Mouse (Mus musculus): ENCODE data around the gene Fam57a.

The Fam57a gene

DNA sequence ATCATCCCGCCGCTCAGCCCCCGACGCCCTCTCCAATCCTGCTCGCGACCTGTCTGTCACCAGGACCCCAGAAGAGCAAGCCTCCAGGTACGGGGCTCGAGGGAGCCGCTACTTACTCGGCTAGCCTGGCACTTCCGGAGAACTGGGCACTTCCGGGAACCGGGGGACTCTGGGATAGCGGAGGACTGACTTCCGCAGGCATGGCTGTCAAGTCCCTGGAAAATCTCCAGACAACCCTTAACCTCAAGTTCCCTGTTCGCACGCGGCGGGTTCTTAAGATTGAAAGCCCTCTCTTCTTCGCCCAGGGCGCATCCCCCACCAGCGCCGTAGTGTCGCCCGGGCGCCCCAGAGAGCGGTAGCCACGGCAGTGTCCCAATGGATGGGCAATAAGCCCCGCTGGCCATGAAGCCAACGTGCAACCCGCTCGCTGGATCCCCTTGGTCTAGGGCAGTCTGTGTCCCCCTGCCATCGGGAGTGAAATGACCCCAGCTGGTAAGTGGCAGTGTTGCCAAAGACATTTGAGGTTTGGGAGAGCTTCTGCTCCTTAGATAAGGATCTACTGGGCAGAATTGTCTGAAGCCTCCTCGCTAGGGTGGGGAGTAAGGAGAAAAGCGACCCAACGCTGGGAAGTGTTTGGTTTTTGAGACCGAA is at the start of gene Fam57a, which contains the start of gene Vps53:
Gene Fam57a (plus strand): TSS at position 177 of the 651 bp plus-strand sequence.
Gene Vps53 (minus strand): TSS at position 153 of the 651 bp plus-strand sequence.
- peak; percentile 93 for DNase-seq (ENCODE audit: low spot score in 2 of 2)

DNA sequence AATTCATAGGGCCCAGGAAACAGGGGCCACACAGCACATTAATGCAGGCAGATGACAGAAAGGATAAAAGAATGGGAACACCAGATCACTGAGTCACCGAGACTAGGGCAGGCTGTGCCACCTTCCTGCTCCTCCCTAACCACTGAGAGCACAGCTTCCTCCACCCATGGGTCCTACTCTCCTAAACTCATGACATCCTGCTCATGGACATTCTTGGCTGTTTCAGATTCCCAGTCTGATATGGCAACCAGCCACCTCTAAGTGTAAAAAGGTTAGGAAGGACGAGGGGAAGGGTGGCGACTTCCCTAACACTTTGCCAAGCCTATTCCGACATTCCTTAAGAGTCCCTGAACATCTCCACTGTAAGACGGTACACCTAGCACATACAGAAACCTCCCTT is 48.6 kb upstream of the Fam57a start:
- DNase-seq (ENCODE audit: low spot score in 2 of 2) = no peak

DNA sequence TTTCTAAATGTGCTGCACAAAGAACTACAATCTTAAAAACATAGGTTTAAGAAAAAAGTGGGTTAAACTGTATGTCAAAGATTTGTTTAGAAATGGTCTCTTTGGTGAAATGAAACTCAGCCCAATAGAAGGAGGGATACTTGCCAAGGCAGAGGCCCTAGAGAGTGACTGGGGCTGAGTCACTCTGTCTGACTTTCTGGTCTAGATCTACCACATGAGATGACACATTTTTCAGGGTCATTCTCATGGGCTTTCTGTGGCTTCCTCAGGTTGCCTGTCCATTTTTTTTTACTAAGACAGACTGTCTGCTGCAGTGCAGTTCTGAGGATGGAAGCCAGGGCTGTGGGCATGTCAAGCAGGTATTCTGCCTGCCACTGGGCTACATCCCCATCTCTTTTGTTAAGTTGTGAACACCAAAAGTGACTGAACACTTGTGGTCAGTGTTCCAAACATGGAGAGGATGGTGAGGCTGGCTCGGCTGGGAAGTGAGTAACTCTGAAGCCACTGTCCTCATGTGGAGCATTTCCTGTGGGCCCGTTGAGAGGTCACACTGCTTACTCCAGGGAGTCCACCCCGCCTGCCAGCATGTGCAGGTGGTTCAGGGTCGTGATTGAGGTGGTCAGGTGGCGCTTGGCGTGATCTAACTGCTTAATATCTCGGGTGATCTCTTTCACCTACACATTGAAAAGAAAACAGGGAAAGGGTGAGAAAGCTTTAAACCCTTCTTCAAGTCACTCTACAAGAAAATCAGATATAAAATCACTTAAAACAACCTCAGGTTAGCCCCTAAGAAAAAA is 43.6 kb upstream of the Fam57a start:
- no peak for DNase-seq (ENCODE audit: low spot score in 2 of 2)

DNA sequence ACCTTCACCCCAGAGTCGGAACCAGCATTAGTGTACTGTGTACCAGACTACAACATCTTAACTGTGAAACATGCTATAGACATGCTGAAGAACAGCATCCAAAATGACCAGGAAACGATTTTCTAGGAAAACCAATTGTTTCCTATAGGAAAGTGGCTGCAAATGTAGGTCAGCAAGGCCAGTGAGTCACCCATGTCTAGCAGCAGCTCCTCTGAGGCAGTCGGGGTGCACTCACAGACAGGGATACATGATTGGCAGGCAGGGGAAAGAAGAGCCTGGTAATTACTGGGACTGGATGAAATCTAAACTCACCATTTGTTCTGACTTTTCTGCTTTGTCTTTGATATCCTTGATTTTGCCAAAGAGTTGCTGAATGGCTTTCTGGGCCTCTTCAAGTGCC is 41.5 kb upstream of the Fam57a start:
- no peak for DNase-seq (ENCODE audit: low spot score in 2 of 2)

DNA sequence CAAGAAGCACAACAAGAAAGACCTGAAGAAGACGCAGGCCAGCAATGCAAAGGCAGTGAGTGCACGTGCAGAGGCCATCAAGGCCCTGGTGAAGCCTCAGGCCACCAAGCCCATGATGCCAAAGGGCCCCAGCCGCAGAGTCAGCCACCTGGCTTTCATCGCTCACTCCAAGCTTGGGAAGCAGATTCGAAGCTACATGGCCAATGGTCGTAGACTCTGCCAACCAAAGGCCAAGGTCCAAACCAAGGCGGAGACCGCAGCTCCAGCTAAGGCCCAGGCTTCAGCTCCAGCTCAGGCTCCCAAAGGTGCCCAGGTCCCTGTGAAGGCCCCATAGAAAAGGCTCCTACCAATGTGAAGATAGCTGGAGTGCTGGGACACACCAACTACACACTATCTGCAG is 35.1 kb upstream of the Fam57a start:
- no peak for DNase-seq (ENCODE audit: low spot score in 2 of 2)

DNA sequence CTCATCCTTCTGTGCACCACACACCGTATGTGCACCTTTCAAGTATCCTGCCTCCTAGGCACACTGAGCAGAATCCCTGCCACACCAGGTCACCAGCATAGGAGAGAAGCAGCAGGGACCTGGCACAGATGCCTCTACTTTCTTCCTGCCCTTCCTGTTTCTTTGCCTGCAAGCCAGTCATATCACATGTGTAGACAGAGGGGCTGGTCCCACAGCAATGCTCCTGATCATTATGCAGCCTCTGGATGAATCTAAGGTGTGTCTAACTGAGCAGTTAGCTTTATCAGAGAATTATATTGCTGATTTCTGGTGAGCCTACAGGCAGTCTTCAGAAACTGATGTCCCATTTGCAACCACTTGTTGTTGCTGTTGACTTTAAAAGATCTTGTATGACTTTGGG is 34.3 kb upstream of the Fam57a start:
- DNase-seq (ENCODE audit: low spot score in 2 of 2) = no peak

DNA sequence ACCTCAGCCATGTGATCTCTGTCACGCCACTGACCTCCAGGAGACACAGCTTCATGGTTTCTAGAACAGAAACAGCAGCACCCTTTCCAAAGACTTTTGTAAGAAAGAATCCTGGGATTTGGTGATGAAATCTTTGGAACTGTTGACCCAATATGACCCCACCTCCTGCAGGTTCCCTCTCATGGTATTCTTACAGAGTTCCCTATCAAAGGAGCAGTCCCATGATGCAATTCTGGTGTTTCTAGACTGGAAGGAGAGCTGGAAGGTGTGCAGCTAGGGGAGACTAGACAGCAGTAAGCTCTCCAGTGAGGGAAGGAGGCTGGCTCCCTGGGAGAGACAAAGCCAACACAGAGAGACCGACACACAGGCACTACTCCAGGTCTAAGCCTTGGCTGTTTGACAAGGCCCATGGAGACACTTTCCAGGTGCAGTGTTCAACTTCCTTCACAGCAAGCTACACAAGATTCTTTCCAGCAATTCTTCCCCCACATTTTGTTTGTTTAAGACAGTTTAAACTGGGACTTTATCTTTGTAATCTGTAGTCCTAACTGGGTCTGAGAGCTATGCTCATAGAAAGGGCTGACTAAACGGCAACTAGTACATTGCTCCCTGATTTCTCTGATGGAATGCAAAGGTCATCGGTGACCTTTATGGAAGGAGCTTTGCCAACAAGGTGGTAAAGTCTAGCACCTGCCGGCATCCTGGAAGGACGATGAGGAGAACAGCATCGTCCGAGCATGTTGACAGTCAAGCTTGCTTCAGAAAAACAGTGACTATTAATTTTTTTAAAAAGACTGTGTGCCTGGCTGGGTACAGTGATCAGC is 33.1 kb upstream of the Fam57a start:
- no peak for DNase-seq (ENCODE audit: low spot score in 2 of 2)

DNA sequence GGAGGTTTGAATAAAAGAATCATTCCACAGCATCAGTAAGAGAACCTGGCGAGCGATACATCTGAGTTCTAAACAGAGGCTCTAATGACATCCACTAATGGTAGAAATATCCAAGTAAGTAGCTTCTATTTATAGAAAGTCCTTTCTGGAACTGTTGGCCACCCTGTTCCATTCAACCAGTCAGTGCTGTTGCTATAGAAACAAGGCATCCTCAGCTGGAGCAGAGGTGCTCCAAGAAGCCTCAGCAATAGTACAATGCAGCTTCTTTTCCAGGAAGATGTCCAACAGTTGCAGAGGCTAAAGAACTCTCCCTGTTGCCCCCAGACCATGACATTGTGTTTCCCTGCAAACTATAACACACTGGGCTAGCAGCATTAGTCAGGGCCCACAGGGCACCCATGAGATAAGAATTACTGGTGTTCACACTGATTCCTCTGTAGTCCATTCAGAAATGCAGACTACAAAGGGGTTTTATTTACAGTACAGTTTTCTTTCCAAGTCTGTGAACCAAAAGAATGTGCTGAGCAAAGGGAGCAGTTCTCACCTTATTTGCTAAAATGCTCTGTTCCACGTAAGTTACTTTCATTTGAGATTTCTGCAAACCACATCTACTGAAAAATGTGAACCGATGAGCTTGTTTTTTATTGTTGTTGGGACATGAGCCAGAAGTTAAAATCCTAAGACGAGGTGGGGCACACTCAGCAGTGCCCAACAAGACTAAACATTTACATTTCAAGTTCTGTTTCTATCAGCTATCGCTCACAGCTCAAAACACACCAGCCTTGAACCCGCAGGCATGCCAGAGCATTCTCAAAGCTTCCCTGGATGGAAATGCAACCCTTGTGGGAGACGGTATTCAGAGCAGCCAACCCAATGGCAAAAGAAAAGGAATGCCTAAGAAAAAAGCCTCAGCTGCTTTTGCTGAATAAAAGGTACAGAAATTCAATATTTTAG is 31.1 kb upstream of the Fam57a start:
- no peak for DNase-seq (ENCODE audit: low spot score in 2 of 2)

DNA sequence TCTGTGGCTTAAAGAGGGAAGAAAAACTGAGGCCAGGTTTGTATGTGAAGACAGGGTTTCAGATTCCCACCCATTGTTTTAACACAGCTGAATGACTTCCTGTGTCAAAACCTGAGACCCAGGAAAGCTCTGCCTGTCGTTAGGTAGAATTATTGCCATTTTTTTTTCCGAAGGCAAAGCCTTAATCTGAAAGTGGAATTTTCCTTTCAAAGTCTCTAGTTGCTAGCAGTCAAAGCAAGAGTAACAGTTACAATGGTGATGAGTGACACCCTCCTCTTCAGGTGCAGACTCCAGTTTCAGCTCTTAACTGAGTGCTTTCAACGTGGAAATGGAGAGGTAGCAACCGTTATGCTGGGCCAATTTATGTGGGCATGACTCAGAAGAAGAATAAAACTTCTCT is 28.5 kb upstream of the Fam57a start:
- DNase-seq (ENCODE audit: low spot score in 2 of 2) = no peak

DNA sequence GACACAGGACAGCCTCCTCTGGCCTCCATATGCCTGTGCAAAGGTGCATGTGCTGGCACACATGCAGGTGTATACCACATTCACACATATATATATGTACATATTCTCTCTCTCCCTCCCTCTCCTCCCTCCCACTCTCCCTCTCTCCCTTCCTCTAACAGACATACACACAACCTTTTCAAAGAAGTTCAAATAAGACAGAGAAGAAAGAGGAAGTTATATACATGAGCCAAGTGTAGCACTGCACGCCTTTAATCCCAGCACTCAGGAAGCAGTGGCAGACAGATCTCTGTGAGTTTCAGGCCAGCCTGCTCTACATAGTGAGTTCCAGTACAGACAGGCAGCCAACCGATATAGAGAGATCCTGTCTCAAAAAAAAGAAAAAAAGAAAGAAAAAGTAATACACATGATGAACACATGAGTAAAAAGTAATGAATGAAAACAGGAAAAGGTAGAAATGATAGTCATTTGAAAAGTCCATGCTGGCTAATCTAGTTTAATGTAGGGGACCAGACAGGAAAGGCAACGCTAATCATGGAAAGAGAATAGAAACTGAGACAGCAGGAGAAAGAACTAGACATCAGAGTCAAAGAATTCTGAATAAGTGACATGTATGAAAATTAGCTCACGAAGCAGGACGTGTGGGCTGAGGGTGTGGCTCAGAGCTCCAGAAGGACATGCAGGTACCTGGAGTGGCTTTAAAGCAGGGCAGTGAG is 26.1 kb upstream of the Fam57a start:
- DNase-seq (ENCODE audit: low spot score in 2 of 2) = no peak

DNA sequence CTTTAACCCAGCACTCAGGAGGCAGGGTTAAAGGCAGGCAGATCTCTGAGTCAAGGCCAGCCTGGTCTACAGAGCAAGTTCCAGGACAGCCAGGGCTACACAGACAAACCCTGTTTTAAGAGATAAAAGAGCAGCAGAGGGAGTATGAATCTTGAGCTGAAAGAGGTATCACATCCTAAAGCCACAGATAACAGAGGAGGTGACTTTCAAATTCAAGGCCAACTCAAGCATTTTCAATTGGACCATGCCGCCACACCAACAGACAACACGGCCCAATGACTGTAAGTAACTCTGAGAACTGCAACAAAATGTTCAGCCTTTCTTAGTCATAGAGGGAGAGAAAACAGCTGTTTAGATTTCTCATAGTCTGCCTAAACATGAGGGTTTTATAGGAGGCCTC is 25.3 kb upstream of the Fam57a start:
- no peak for DNase-seq (ENCODE audit: low spot score in 2 of 2)

DNA sequence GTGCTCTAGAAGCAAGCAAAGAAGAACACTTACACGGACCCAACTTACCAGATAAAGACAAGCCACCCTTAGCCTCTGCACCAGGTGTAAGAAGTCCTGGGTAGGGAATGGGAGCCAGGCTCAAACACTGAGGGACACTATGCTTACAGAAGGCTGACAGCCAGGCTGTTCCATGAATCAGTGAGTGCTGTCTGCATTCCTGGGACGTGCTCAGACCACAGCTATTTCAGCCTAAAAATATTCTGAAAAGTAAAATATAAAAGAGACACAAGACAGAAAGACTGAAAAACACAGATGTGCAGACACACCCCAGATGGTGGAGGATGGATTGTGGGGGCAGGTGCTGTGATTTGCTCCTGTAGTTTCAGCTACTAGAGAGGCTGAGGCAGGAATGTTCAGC is 24.6 kb upstream of the Fam57a start:
- DNase-seq (ENCODE audit: low spot score in 2 of 2) = no peak

DNA sequence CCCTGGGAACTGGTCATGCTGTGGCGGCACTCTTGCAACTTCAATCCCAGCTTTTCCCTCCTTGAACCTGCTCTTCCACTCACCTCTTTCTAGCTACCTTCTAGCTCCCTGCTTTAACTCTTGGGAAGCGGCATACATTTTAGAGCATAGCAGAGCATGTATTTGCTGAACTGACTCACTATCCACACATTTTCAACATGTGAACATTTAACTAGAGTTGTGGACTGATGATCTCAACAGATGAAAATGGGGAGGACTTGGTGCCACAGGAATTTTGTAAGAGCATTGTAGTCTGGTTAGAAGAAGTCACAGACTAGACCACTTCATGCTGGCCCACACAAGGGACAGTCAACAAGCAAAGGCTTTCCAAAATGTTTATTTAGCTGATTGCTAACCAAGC is 21.1 kb upstream of the Fam57a start:
- no peak for DNase-seq (ENCODE audit: low spot score in 2 of 2)

DNA sequence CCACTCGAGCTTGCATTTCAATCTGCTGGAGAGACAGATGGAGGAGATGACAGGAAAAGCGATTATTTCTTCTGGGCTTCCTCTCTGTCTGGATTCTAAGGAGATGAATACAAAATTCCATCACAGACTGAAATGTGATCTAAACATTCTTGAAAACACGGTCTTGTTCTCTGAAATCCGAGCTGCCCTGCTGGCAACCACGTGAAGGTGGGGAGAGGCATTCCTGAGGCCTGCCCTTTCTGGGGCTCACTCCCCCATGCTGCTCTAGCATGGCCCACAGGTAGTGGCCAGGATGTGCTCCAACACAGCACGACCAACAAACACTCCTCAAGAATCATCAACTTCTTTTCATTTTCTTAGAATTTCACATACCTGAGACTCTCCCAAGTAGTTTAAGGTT is 19.2 kb upstream of the Fam57a start:
- no peak for DNase-seq (ENCODE audit: low spot score in 2 of 2)

DNA sequence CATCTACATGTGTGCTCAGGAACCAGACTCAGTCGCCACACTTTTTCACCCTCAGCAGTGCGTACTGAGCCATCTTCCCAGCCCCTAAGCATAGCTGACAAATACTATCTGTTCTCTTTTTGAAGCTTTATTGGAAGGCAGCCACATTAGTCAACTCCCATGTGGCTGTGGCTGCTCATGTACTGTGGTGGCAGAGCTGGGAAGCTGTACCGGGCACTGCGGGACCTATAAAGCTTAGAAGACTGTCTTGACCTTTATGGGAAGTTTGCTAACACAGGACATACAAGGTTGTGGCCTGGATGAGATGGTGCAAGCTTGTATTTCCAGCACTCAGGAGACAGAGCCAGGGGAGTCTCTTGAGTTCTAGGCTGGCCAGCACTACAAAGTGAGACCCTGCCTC is 12.8 kb upstream of the Fam57a start:
- DNase-seq (ENCODE audit: low spot score in 2 of 2) = no peak

DNA sequence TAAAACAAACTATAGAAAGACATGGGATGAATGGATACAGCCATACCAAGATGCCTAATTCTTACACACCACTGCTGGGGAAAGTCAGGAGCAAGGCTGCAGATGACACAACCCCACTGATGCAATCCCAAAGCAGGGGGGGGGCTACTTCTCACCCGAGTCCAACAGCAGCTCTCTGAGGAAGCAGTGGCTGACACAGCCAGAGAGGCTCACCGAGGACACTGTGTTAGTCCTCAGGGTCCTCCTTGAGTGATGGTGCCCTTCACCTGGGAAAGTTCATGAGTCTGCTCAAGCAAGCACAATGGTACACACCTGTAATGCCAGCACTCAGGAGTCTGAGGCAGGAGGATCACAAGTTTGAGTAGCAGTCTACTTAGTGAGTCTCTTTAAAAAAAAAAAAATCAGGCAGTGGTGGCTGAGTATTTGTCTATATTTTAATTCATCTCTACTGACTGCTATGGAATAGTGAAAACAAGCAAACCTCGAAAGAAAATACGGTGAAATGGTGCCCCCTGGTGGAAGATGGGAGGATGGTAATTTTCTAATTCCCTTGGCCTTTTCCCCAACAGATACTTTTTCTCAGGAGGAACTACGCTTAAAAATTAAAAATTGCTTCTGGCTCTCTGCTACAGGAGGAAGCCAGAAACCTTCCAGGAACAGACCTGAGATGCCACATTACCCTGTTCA is 12.2 kb upstream of the Fam57a start:
- peak; percentile 70 to 81 for DNase-seq (ENCODE audit: low spot score in 2 of 2)

DNA sequence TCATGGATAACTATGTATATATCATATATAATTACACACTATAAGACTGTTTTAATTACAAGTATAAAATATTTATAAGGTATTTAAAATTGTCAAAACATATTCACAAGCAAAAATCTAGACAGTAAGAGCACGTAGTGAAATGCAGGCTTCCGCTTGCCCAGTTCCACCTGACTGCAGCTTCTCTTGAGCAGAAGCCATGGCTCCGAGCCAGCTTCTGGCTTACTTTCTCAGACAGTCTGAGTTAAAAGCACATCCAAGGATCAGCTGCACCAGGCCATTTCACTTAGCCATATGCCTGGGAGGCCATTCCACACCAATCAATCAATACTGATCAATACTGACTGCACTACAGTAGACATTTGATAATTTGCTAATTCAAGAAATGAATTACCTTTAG is 10.5 kb upstream of the Fam57a start:
- no peak for DNase-seq (ENCODE audit: low spot score in 2 of 2)

DNA sequence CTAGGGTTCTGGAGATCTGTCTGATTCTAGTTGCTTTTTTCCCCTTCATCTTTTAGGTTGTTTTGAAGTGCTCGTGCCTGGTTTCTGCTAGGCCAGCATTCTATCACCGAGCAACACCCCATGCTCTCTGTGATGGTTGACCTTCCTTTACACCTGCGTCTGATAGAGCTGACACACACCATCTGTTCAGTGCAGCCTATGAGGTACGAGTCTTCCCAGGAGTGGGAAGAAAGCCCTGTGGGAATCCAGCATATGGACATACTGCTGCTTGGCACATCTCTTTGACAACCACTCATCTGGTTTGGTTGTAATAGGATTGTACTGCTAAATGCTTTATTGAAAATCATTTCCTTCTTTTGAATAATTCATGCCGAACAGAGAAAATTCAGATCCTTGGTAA is 9.3 kb upstream of the Fam57a start:
- peak in 1 of 2 experiments; percentile 30 for DNase-seq (ENCODE audit: low spot score in 2 of 2)

DNA sequence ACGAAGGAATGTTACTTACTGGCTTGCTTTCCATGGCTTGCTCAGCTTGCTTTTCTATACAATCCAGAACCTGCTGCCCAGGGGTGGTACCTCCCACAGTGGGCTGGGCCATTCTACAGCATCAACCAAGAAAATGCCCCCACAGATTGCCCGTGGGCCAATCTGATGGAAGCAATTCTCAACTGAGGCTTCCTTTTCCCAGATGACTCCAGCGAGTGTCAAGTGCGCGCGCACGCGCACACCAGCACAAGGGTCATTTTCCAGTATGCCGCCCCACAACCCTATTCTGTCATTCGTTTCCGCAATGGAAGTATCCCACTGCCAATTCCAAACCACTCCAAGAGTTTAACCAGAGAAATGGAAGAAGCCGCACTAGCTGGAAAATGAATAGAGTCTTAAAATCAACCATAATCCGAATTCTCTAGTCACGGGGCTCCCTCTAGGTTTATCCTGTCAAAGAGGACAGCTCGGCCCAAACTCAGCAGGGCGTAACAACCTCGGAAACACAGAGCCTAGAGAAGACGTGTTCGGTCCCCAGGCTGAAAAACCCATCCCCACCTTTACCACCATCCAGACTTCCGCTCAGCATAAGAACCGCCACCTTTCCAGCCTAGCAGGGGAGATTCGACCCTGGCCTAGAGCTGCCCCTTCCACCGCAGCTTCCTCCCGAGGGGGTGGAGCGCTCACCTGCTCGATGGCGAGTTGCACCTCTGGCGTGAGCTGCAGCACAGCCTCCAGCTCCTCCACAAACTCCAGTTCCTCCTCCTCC is 561 bp upstream of the Fam57a start:
- peak; percentile 52 to 60 for DNase-seq (ENCODE audit: low spot score in 2 of 2)
